Mouse (Mus musculus) midbrain, embryonic 12.5 days (tissue): ENCODE results near the gene Znhit6. TPM values are rescaled to one million over a fixed set of nuclear protein-coding genes. Genes with fewer than 3 reads are reported as not detected.

Experiments used
- ATAC-seq: fragments of 200-750 bp; cut with Nextera tagmentation; 2 replicates; pipeline ENCODE4 v1.8.0; 2017; ENCODE audit warnings: low read depth, moderate TSS enrichment, moderate library complexity; ENCODE audit not compliant: low FRiP score
- H3K27ac ChIP-seq: fragments of 300-500 bp; sonication (generic); replicated peaks from 2 replicates; pipeline ENCODE4 v1.5.1; 2016; ENCODE audit warnings: mild to moderate bottlenecking
- H3K27me3 ChIP-seq: fragments of 300-500 bp; sonication (generic); 2 replicates; pipeline ENCODE4 v1.6.1; 2016; ENCODE audit warnings: mild to moderate bottlenecking
- H3K36me3 ChIP-seq: fragments of 300-500 bp; sonication (generic); 2 replicates; pipeline ENCODE4 v1.6.1; 2016
- H3K4me1 ChIP-seq: fragments of 300-500 bp; sonication (generic); 2 replicates; pipeline ENCODE4 v1.6.1; 2016
- H3K4me2 ChIP-seq: fragments of 300-500 bp; sonication (generic); replicated peaks from 2 replicates; pipeline ENCODE4 v1.6.1; 2016; ENCODE audit warnings: mild to moderate bottlenecking, moderate library complexity
- H3K4me3 ChIP-seq: fragments of 300-500 bp; sonication (generic); 2 replicates; pipeline ENCODE4 v1.5.1; 2016; ENCODE audit warnings: mild to moderate bottlenecking
- H3K9ac ChIP-seq: fragments of 300-500 bp; sonication (generic); replicated peaks from 2 replicates; pipeline ENCODE4 v1.6.1; 2016; ENCODE audit warnings: mild to moderate bottlenecking, moderate library complexity
- H3K9me3 ChIP-seq: fragments of 300-500 bp; sonication (generic); 2 replicates; pipeline ENCODE4 v1.6.1; 2016; ENCODE audit warnings: mild to moderate bottlenecking
- WGBS: fragments of 180-500 bp; shearing (Covaris S2); methylation state at CpG from one replicate; pipeline ENCODE4 v1.1.7; 2016; 5-methylcytosine and 5-hydroxymethylcytosine counted together
- polyA plus RNA-seq: library from polyadenylated mRNA; unstranded; fragments of >200 nt; fragmentation: Nextera tagmentation; extraction: Ambion mirVana; gene quantifications from 2 replicates; pipeline ENCODE4 v1.2.1, GENCODE M21; 2016

Znhit6 gene
- polyA plus RNA-seq, 1 experiment from 2014 or later: 35.9 TPM

- no peaks in the 10 kb centered on the region for H3K4me1 ChIP-seq
- no peaks in the 10 kb centered on the region for H3K27me3 ChIP-seq
- H3K9ac ChIP-seq: no peak overlapping the region
- 83% methylated on average over 4 of the region's 4 CpGs for WGBS
- no peak overlapping the region for H3K27ac ChIP-seq
- no peak for ATAC-seq
- H3K4me2 ChIP-seq: no peak overlapping the region
- H3K36me3 ChIP-seq: peaks cover 65% of the 10 kb centered on the region
- H3K9me3 ChIP-seq: no peaks in the 10 kb centered on the region
- H3K4me3 ChIP-seq: no peak overlapping the region
These were observed 7.0 kb downstream of the Znhit6 start for GRCm38 (mm10) chr3:145583043-145583442.

GRCm38 (mm10) chr3:145583522-145584200 lies 7.7 kb downstream of the Znhit6 start:
- Histone ChIP-seq H3K9ac (no peak overlapping the region), H3K27ac (no peak overlapping the region), H3K4me2 (no peak overlapping the region), H3K9me3 (no peaks in the 10 kb centered on the region), H3K4me3 (no peak overlapping the region), H3K4me1 (no peaks in the 10 kb centered on the region), H3K36me3 (peaks cover 58% of the 10 kb centered on the region), H3K27me3 (no peaks in the 10 kb centered on the region)
- 74% methylated on average over 3 of the region's 3 CpGs for WGBS
- ATAC-seq: no peak

GRCm38 (mm10) chr3:145590562-145590961 lies 14.6 kb downstream of the Znhit6 start:
- 96% methylated on average over 4 of the region's 4 CpGs for WGBS
- peaks cover 61% of the 10 kb centered on the region for H3K36me3 ChIP-seq

GRCm38 (mm10) chr3:145591841-145592542 lies 16.0 kb downstream of the Znhit6 start:
- Histone ChIP-seq H3K9ac (no peak overlapping the region), H3K9me3 (no peaks in the 10 kb centered on the region), H3K27me3 (no peaks in the 10 kb centered on the region), H3K36me3 (peaks cover 52% of the 10 kb centered on the region), H3K4me1 (no peaks in the 10 kb centered on the region), H3K4me3 (no peak overlapping the region), H3K4me2 (no peak overlapping the region), H3K27ac (no peak overlapping the region)
- 95% methylated on average over 6 of the region's 6 CpGs for WGBS
- ATAC-seq: no peak

More at GRCm38 (mm10) chr3:145590562-145590961, 14.6 kb downstream of the Znhit6 start:
- Histone ChIP-seq H3K9ac (no peak overlapping the region), H3K4me3 (no peak overlapping the region), H3K9me3 (no peaks in the 10 kb centered on the region), H3K27ac (no peak overlapping the region), H3K4me2 (no peak overlapping the region), H3K27me3 (no peaks in the 10 kb centered on the region), H3K4me1 (no peaks in the 10 kb centered on the region)
- no peak for ATAC-seq

- Histone ChIP-seq H3K4me3 (no peak overlapping the region), H3K9ac (no peak overlapping the region), H3K4me2 (no peak overlapping the region), H3K27ac (no peak overlapping the region), H3K9me3 (no peaks in the 10 kb centered on the region), H3K4me1 (no peaks in the 10 kb centered on the region), H3K27me3 (no peaks in the 10 kb centered on the region), H3K36me3 (peaks cover 71% of the 10 kb centered on the region)
- no peak for ATAC-seq
- whole genome bisulfite sequencing: 95% methylated on average over 6 of the region's 6 CpGs
These were observed 19.3 kb downstream of the Znhit6 start for GRCm38 (mm10) chr3:145595354-145595753.

GRCm38 (mm10) chr3:145599059-145599458 lies 23.1 kb downstream of the Znhit6 start:
- Histone ChIP-seq H3K4me1 (0 out of 2 replicates have a peak, but pooled peaks cover 3% of the 10 kb centered on the region), H3K4me3 (no peak overlapping the region), H3K9ac (no peak overlapping the region), H3K4me2 (no peak overlapping the region), H3K9me3 (no peaks in the 10 kb centered on the region), H3K27ac (no peak overlapping the region), H3K36me3 (peaks cover 75% of the 10 kb centered on the region), H3K27me3 (no peaks in the 10 kb centered on the region)
- ATAC-seq: no peak
- 95% methylated on average over 7 of the region's 7 CpGs for WGBS

GRCm38 (mm10) chr3:145600801-145601200 lies 24.8 kb downstream of the Znhit6 start:
- peaks cover 74% of the 10 kb centered on the region for H3K36me3 ChIP-seq
- no peaks in the 10 kb centered on the region for H3K27me3 ChIP-seq
- 91% methylated on average over 6 of the region's 6 CpGs for WGBS
- H3K4me2 ChIP-seq: no peak overlapping the region
- H3K4me3 ChIP-seq: no peak overlapping the region
- 0 out of 2 replicates have a peak, but pooled peaks cover 3% of the 10 kb centered on the region for H3K4me1 ChIP-seq
- no peaks in the 10 kb centered on the region for H3K9me3 ChIP-seq
- H3K9ac ChIP-seq: no peak overlapping the region
- no peak overlapping the region for H3K27ac ChIP-seq
- ATAC-seq: no peak

- H3K27ac ChIP-seq: no peak overlapping the region
- no peak overlapping the region for H3K4me3 ChIP-seq
- H3K4me2 ChIP-seq: no peak overlapping the region
- H3K36me3 ChIP-seq: peaks cover 72% of the 10 kb centered on the region
- 75% methylated on average over 6 of the region's 6 CpGs for WGBS
- H3K4me1 ChIP-seq: 0 out of 2 replicates have a peak, but pooled peaks cover 3% of the 10 kb centered on the region
- ATAC-seq: no peak
- H3K27me3 ChIP-seq: no peaks in the 10 kb centered on the region
- no peak overlapping the region for H3K9ac ChIP-seq
- H3K9me3 ChIP-seq: no peaks in the 10 kb centered on the region
These were observed 25.3 kb downstream of the Znhit6 start for GRCm38 (mm10) chr3:145601345-145601744.

GRCm38 (mm10) chr3:145602410-145603206 lies 26.6 kb downstream of the Znhit6 start:
- H3K27ac ChIP-seq: no peak overlapping the region
- H3K4me2 ChIP-seq: no peak overlapping the region
- 0 out of 2 replicates have a peak, but pooled peaks cover 3% of the 10 kb centered on the region for H3K4me1 ChIP-seq
- peaks cover 73% of the 10 kb centered on the region for H3K36me3 ChIP-seq
- H3K27me3 ChIP-seq: no peaks in the 10 kb centered on the region
- no peak for ATAC-seq
- no peak overlapping the region for H3K4me3 ChIP-seq
- no peaks in the 10 kb centered on the region for H3K9me3 ChIP-seq
- no peak overlapping the region for H3K9ac ChIP-seq
- 75% methylated on average over 11 of the region's 11 CpGs for WGBS

- Histone ChIP-seq H3K4me3 (no peak overlapping the region), H3K27me3 (no peaks in the 10 kb centered on the region), H3K4me1 (0 out of 2 replicates have a peak, but pooled peaks cover 3% of the 10 kb centered on the region), H3K9ac (no peak overlapping the region), H3K4me2 (no peak overlapping the region), H3K27ac (no peak overlapping the region), H3K9me3 (no peaks in the 10 kb centered on the region), H3K36me3 (peaks cover 47% of the 10 kb centered on the region)
- ATAC-seq: no peak
- WGBS: 93% methylated on average over 5 of the region's 5 CpGs
These were observed 29.6 kb downstream of the Znhit6 start for GRCm38 (mm10) chr3:145605437-145606123.

GRCm38 (mm10) chr3:145608320-145608719 lies 32.3 kb downstream of the Znhit6 start:
- ATAC-seq: no peak
- Histone ChIP-seq H3K9ac (no peak overlapping the region), H3K27ac (no peak overlapping the region), H3K36me3 (peaks cover 25% of the 10 kb centered on the region), H3K4me1 (no peaks in the 10 kb centered on the region), H3K27me3 (no peaks in the 10 kb centered on the region), H3K4me3 (no peak overlapping the region), H3K4me2 (no peak overlapping the region), H3K9me3 (no peaks in the 10 kb centered on the region)
- WGBS: 93% methylated on average over 5 of the region's 5 CpGs
